ENCODE assay signal across 13 mouse cellular contexts in genomic region chr15:36960876-36961237, GRCm38 (mm10). TPM values are rescaled to one million over a fixed set of nuclear protein-coding genes. Genes with fewer than 3 reads are reported as not detected.
DNase-seq lines count a peak whose midpoint lies in the region; ATAC-seq and TF ChIP-seq lines count a peak whose summit lies in the region.
"Had no signal": no experiment of that assay in that cellular context is flagged by ENCODE, and none has a peak within 500 bp of the region (broad histone marks: within the 10 kb centered on the region; RNA-seq: fewer than 3 reads in every experiment).

No protein-coding gene starts in this region.

- H3K4me3 ChIP-seq in forebrain, postnatal 0 days (ENCODE audit: low read depth, low read length): no peak overlapping the region
- no peak overlapping the region for H3K4me3 ChIP-seq in forebrain, embryonic 13.5 days
- H3K4me3 ChIP-seq in hindbrain, embryonic 13.5 days: no peak overlapping the region
- H3K4me3 ChIP-seq in hindbrain, embryonic 16.5 days (ENCODE audit: low read length): no peak overlapping the region
- H3K4me3 ChIP-seq in G1E (ENCODE audit: low read depth, low read length): peak overlapping the region; percentile 22; the same call in 1 of the 2 replicates
- no peak overlapping the region for H3K4me3 ChIP-seq in heart, postnatal 0 days (ENCODE audit: low read depth, low read length)
- H3K4me3 ChIP-seq: embryonic facial prominence, embryonic 10.5 days; liver, embryonic 13.5 days; stomach, embryonic 15.5 days had no signal

- DNase-seq in forebrain, postnatal 0 days: no peak
- no peak for DNase-seq in G1E (ENCODE audit: low spot score)
- DNase-seq in heart, postnatal 0 days (ENCODE audit: low spot score): peak; percentile 68
- DNase-seq in kidney, postnatal 4 days: no peak
- no peak for DNase-seq in kidney, adult 8-10 months

- TF ChIP-seq CTCF in forebrain, postnatal 0 days (IDR thresholded peaks at IDR 0.05; ENCODE audit: low read depth): no peak
- no peak for TF ChIP-seq CTCF in G1E (IDR thresholded peaks at IDR 0.05; ENCODE audit: low read depth, low read length)
- no peak for TF ChIP-seq CTCF in heart, postnatal 0 days (IDR thresholded peaks at IDR 0.05; ENCODE audit: low read depth)

- H3K4me1 ChIP-seq in forebrain, postnatal 0 days (ENCODE audit: insufficient read depth): 0 out of 2 replicates have a peak, but pooled peaks cover 10% of the 10 kb centered on the region
- H3K4me1 ChIP-seq in forebrain, embryonic 13.5 days: peaks cover 9% of the 10 kb centered on the region; the same call in 1 of the 2 replicates
- peaks cover 10% of the 10 kb centered on the region for H3K4me1 ChIP-seq in hindbrain, embryonic 13.5 days (replicated peaks)
- peaks cover 4% of the 10 kb centered on the region for H3K4me1 ChIP-seq in hindbrain, embryonic 16.5 days (ENCODE audit: control insufficient read depth, insufficient read depth, low read depth, low read length)
- peaks cover 44% of the 10 kb centered on the region for H3K4me1 ChIP-seq in G1E (ENCODE audit: insufficient read depth, low read depth, low read length)
- no peaks in the 10 kb centered on the region for H3K4me1 ChIP-seq in heart, postnatal 0 days (ENCODE audit: control insufficient read depth, insufficient read depth)
- H3K4me1 ChIP-seq: stomach, embryonic 15.5 days had no signal

- TF ChIP-seq EP300 in heart, postnatal 0 days (IDR thresholded peaks at IDR 0.05; ENCODE audit: low read depth): 0 out of 2 replicates have a peak, but pooled peaks have one; percentile 35

- peak overlapping the region; percentile 81 for H3K27ac ChIP-seq in forebrain, postnatal 0 days (ENCODE audit: low read depth, low read length)
- H3K27ac ChIP-seq in forebrain, embryonic 13.5 days: no peak overlapping the region
- peak overlapping the region; percentile 26; the same call in 1 of the 2 replicates for H3K27ac ChIP-seq in hindbrain, embryonic 13.5 days
- H3K27ac ChIP-seq in hindbrain, embryonic 16.5 days (ENCODE audit: low read depth, low read length): no peak overlapping the region; the same call in 1 of the 2 replicates
- no peak overlapping the region; the same call in 1 of the 2 replicates for H3K27ac ChIP-seq in heart, postnatal 0 days (ENCODE audit: low read depth)
- H3K27ac ChIP-seq: embryonic facial prominence, embryonic 10.5 days; liver, embryonic 13.5 days had no signal

- WGBS in forebrain, postnatal 0 days: 84% methylated on average over 4 of the region's 4 CpGs
- WGBS in forebrain, embryonic 13.5 days: 91% methylated on average over 4 of the region's 4 CpGs
- 93% methylated on average over 4 of the region's 4 CpGs for WGBS in hindbrain, embryonic 13.5 days
- 87% methylated on average over 4 of the region's 4 CpGs for WGBS in hindbrain, embryonic 16.5 days
- WGBS in heart, postnatal 0 days: 26% methylated on average over 4 of the region's 4 CpGs

- H3K9ac ChIP-seq in forebrain, postnatal 0 days: no peak overlapping the region
- H3K9ac ChIP-seq in forebrain, embryonic 13.5 days: no peak overlapping the region
- H3K9ac ChIP-seq in hindbrain, embryonic 13.5 days: no peak overlapping the region
- no peak overlapping the region for H3K9ac ChIP-seq in hindbrain, embryonic 16.5 days (ENCODE audit: low read depth, low read length)
- H3K9ac ChIP-seq in heart, postnatal 0 days (replicated peaks; ENCODE audit: low read depth, low read length): no peak overlapping the region
- H3K9ac ChIP-seq: liver, embryonic 13.5 days; stomach, embryonic 15.5 days had no signal

- no peak overlapping the region for H3K4me2 ChIP-seq in forebrain, postnatal 0 days (ENCODE audit: low read depth)
- H3K4me2 ChIP-seq in forebrain, embryonic 13.5 days: no peak overlapping the region
- no peak overlapping the region for H3K4me2 ChIP-seq in hindbrain, embryonic 13.5 days
- H3K4me2 ChIP-seq in hindbrain, embryonic 16.5 days (ENCODE audit: low read length): no peak overlapping the region
- peak overlapping the region; percentile 33; the same call in 1 of the 2 replicates for H3K4me2 ChIP-seq in heart, postnatal 0 days (ENCODE audit: low read depth, low read length)

- no peaks in the 10 kb centered on the region for H3K27me3 ChIP-seq in forebrain, postnatal 0 days (ENCODE audit: insufficient read depth, low read length)
- no peaks in the 10 kb centered on the region for H3K27me3 ChIP-seq in forebrain, embryonic 13.5 days
- no peaks in the 10 kb centered on the region for H3K27me3 ChIP-seq in hindbrain, embryonic 13.5 days
- no peaks in the 10 kb centered on the region for H3K27me3 ChIP-seq in hindbrain, embryonic 16.5 days (replicated peaks; ENCODE audit: control insufficient read depth, insufficient read depth, low read length)
- H3K27me3 ChIP-seq in G1E (ENCODE audit: insufficient read depth, low read length): peaks cover 5% of the 10 kb centered on the region
- no peaks in the 10 kb centered on the region for H3K27me3 ChIP-seq in heart, postnatal 0 days (ENCODE audit: control insufficient read depth, insufficient read depth, low read length)
- H3K27me3 ChIP-seq: liver, embryonic 13.5 days; stomach, embryonic 15.5 days had no signal

- no peaks in the 10 kb centered on the region for H3K36me3 ChIP-seq in forebrain, postnatal 0 days (ENCODE audit: insufficient read depth)
- H3K36me3 ChIP-seq in forebrain, embryonic 13.5 days (ENCODE audit: poor library complexity, severe bottlenecking): no peaks in the 10 kb centered on the region
- H3K36me3 ChIP-seq in hindbrain, embryonic 13.5 days: no peaks in the 10 kb centered on the region
- no peaks in the 10 kb centered on the region for H3K36me3 ChIP-seq in hindbrain, embryonic 16.5 days (ENCODE audit: control insufficient read depth, insufficient read depth, low read length)
- no peaks in the 10 kb centered on the region for H3K36me3 ChIP-seq in G1E (replicated peaks)
- H3K36me3 ChIP-seq in heart, postnatal 0 days (replicated peaks; ENCODE audit: control insufficient read depth, insufficient read depth, low read length): no peaks in the 10 kb centered on the region
- H3K36me3 ChIP-seq: embryonic facial prominence, embryonic 10.5 days; liver, embryonic 13.5 days; stomach, embryonic 15.5 days had no signal

- no peak for ATAC-seq in forebrain, postnatal 0 days
- ATAC-seq in forebrain, embryonic 13.5 days: no peak
- no peak for ATAC-seq in hindbrain, embryonic 13.5 days (ENCODE audit: low FRiP score)
- no peak for ATAC-seq in hindbrain, embryonic 16.5 days
- ATAC-seq in G1E (ENCODE audit: extremely low read depth, insufficient number of reproducible peaks, low FRiP score, poor library complexity, severe bottlenecking): no peak
- peak; percentile 83 for ATAC-seq in heart, postnatal 0 days (ENCODE audit: insufficient read depth, low read depth)
- ATAC-seq: activated CD4-positive, CD25-positive, alpha-beta regulatory T cell, adult 4 months; inflammation-experienced regulatory T-cells, adult 6 months had no signal

- H3K9me3 ChIP-seq in forebrain, postnatal 0 days (ENCODE audit: low read length): no peaks in the 10 kb centered on the region
- H3K9me3 ChIP-seq in forebrain, embryonic 13.5 days (replicated peaks): 0 out of 2 replicates have a peak, but pooled peaks cover 3% of the 10 kb centered on the region
- no peaks in the 10 kb centered on the region for H3K9me3 ChIP-seq in hindbrain, embryonic 13.5 days
- H3K9me3 ChIP-seq in hindbrain, embryonic 16.5 days (ENCODE audit: control insufficient read depth, low read length): no peaks in the 10 kb centered on the region
- H3K9me3 ChIP-seq in G1E (replicated peaks): peaks cover 3% of the 10 kb centered on the region; the same call in 1 of the 2 replicates
- H3K9me3 ChIP-seq in heart, postnatal 0 days (replicated peaks; ENCODE audit: control insufficient read depth, low read length): no peaks in the 10 kb centered on the region
- H3K9me3 ChIP-seq: liver, embryonic 13.5 days; stomach, embryonic 15.5 days had no signal

RNA-seq across cellular contexts. Expression of gene Zfp706, which starts 46.7 kb away (rescaled TPM):
- total RNA-seq in forebrain, postnatal 0 days (2014; rRNA removed): 66.6 and 71.0 TPM in 2 replicates
- 575 and 586 TPM in 2 replicates for polyA plus RNA-seq in forebrain, postnatal 0 days (2015; fragmentation: Nextera tagmentation; extraction: Ambion mirVana)
- 485 and 515 TPM in 2 replicates for polyA plus RNA-seq in forebrain, embryonic 13.5 days (2015; fragmentation: Nextera tagmentation; extraction: Ambion mirVana)
- 446 and 459 TPM in 2 replicates for polyA plus RNA-seq in hindbrain, embryonic 13.5 days (2015; fragmentation: Nextera tagmentation; extraction: Ambion mirVana)
- 433 and 435 TPM in 2 replicates for polyA plus RNA-seq in hindbrain, embryonic 16.5 days (2015; fragmentation: Nextera tagmentation; extraction: Ambion mirVana)
- total RNA-seq in G1E (2014; fragmentation: Nextera tagmentation): 137 and 157 TPM in 2 replicates
- total RNA-seq in G1E (2017): 42.4 and 74.2 TPM in 2 replicates
- polyA plus RNA-seq in G1E (2012): 19.7 and 26.5 TPM in 2 replicates
- total RNA-seq in heart, postnatal 0 days (2014; rRNA removed; ENCODE audit: low replicate concordance): 36.9 and 48.7 TPM in 2 replicates
- polyA plus RNA-seq in heart, postnatal 0 days (2015; fragmentation: Nextera tagmentation; extraction: Ambion mirVana): 541 and 578 TPM in 2 replicates

Comparison
In these comparisons a context has a peak if more than half of its experiments do, and no peak if none do; other contexts are left out.
1. H3K27ac ChIP-seq: peak in forebrain, postnatal 0 days (single experiment) and hindbrain, embryonic 13.5 days (single experiment); none in forebrain, embryonic 13.5 days (single experiment), hindbrain, embryonic 16.5 days (single experiment) and heart, postnatal 0 days (single experiment).
2. RNA of gene Zfp706, which starts 46.7 kb away (polyA plus RNA-seq): 575 to 586 TPM in forebrain, postnatal 0 days, 541 to 578 TPM in heart, postnatal 0 days, 485 to 515 TPM in forebrain, embryonic 13.5 days, 446 to 459 TPM in hindbrain, embryonic 13.5 days and 433 to 435 TPM in hindbrain, embryonic 16.5 days; 19.7 to 26.5 TPM in G1E; every median in the first group is over 10 times any median in the second.